Mouse (Mus musculus): ENCODE measurements around the gene Ppp4c.

Gene Ppp4c

GRCm38 (mm10) chr7:126749582-126750343 lies 42.5 kb downstream of the Ppp4c start:
- no peak for DNase-seq

DNA sequence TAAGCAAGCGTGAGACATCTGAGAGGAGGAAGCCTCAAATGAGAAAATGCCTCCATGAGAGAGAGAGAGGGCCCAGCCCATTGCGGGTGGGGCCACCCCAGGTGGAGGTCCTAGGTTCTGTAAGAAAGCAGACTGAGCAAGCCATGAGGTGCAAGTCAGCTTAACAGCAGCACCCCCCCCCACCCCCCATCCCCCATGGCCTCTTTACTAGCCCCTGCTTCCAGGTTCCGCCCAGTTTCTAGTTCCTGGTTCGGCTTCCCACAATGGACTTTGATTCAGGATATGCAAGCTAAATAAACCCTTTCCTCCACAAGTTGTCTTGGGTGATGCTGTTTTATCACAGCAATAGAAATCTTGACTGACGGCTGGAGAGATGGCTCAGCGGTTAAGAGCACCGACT lies 43.5 kb downstream of the Ppp4c start:
- peak; percentile 30 for DNase-seq

- peak; percentile 28 for DNase-seq
These were observed 45.5 kb downstream of the Ppp4c start for GRCm38 (mm10) chr7:126746798-126747197.

DNA sequence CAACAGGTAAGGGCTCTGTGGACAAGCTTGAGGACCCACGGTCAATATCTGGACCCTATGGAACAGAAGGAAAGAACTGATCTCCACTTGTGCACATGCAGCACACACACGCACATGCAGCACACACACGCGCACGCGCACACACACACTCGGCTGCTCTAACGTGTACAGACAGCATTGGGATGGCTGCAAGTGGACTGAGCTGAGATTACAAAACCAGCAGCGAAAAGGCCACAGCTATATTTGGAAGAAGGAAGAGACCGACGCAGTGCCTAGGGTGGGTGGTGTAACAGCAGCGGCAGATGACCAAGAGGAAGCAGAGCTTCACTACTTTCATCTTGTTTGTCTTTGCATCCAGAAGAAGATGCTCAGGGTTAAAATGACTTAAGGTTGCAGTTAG lies 46.2 kb downstream of the Ppp4c start:
- no peak for DNase-seq

- no peak for DNase-seq
These were observed 50.3 kb downstream of the Ppp4c start for GRCm38 (mm10) chr7:126741964-126742482.

GRCm38 (mm10) chr7:126741452-126741851 lies 50.8 kb downstream of the Ppp4c start:
- DNase-seq = no peak

DNA sequence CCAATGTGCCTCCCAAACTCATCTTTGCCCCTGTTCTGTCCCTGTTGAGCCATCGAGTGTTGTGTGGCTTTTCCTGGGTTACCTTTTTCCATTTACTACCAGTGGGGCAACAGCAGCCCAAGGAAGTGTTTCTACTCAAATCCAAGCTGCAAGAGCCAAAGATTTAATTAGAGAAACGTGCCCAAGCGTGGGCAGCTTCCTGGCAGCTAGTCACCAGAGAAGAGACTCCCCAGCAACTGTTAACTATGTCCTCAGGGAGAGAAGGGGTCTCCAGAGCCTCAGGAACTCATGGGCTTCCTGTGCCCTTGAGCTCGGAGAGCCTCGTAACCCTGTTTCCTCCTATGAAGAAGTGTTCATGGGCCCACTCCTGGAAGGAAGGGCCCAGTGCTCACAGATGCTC lies 51.3 kb downstream of the Ppp4c start:
- no peak for DNase-seq

- DNase-seq = no peak
These were observed 52.1 kb downstream of the Ppp4c start for GRCm38 (mm10) chr7:126740132-126740735.

- DNase-seq = no peak
These were observed 52.7 kb downstream of the Ppp4c start for GRCm38 (mm10) chr7:126739551-126739950.

GRCm38 (mm10) chr7:126736122-126736521 lies 56.2 kb downstream of the Ppp4c start:
- no peak for DNase-seq

All from thymus, postnatal 14 days (tissue).